Mouse (Mus musculus): ENCODE measurements around the gene Pdzd2.

The Pdzd2 gene

DNA sequence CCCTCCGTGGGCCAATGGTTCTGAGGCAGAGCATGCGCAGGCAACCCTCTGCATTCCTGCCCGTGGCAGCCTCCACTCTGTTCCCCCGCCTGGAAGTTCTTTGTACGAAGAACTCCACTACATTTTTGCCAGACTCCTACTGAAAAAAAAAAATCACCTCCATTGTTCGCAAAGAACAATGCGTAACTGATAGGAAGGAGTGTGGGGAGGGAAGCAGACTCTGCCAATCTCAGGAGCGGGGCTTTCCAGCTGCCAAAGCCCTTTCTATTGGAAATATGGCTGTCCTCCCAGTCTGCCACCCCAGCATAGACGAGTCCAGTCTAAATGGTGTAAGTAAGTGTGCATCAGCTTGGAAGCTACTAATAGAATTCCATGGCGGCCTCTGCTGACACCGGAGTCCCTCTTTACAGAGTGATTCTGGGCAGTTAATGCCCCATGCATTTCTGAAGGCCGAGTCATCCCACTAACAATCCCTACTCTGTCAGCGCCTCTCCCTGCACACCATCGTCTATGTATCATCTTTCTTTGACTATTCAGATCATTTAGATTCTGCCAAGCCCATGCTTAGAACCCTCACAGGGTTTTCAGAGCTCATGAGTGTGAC is 221.3 kb downstream of the Pdzd2 start:
- DNase-seq, result peak; percentile 75

DNA sequence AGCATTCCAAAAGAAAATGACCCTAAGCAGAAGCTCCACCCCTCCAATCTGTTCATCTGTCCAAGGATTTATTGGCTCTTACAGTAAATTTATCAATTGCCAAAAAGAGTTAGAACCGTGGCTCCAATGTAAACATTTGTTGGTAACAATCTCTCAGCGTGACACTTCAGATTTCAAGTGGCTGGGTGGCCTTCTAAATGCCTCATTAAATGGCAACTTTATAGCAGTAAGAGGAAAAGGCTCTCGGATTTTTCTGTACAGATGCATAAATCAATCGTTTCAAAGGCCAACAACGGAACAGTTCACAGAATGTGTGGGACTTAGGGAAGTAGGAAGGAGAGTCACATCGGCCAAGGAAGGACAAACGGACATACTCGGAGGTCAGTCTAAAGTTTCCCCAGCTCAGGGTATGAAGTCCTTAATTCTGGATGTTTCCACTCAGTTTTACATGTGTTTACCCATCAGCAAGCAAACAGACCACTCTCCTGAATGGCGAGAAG is 222.4 kb downstream of the Pdzd2 start:
- DNase-seq, result no peak

DNA sequence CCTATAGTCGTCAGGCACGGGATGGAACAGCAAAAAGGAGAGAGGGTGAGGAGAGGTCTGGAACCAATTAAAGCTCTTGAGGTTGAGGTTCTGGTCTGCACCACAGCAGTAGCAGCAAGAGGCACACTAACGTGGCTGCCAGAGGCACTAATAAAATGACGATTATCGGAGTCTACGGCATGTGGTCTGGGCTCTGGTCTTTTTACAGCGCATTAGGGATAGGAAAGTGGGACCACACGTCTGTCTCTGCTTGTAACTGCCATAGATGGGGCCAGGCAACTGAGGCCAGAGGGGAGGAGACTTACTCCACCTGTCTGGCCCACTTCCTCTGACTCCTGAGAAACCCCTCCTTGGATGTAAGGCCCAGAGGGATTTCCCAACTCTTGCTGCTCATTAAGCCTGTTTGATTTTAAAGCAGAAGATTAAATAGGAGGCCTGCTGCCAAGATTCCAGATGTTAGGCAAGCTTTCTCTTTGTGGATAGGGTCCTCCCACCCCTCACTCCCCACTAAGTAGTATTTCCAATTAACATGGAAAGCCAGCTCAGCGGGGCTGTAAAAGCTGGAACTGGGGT is 224.4 kb downstream of the Pdzd2 start:
- DNase-seq, result peak; percentile 47

DNA sequence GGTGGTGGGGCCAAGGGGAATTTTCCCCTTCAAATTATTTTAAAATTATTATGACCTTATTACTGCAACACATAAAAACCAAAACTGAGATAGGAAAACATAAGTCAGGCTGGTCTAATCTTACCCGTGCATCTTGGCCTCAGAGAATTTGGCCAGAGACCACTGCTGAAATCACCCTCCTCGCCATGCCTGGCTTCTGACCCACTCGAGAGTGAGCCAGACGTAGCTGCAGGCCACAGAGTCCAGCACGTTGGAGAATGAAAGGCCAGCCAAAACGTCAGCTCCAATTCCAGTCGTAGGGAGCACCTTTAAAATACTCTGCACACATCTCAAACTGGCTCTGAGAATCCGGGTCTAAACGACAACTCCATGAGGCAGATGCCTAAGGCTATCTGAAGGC is 226.2 kb downstream of the Pdzd2 start:
- DNase-seq, result no peak

DNA sequence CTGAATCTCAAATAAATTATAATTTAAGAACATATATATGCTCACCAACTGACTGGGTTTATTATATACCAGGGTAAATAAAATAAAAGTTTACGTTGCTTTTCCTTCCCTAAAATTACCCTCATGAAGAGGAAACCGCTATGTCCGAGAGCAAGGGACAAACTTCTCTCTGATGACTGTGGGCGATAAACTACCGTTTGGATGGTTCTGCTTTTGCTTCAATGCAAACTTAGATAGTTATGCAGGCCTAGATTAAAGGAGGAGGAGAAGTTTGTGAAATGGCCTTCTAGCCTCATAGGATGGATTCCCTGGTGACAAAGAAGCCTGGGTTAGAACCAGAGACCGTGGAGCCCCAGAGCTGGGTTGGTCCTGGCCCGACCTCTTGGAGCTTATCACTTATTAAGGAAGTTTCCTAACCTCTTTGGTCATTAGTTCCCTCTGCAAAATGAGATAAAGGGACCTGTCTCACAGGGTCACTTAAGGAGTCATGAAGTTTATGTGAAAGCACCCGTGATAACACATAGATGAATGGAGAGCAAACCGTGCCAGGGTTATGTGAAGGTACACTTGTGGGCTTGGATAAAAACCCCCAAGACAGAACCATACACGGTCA is 230.9 kb downstream of the Pdzd2 start:
- no peak for DNase-seq

GRCm38 (mm10) chr15:12507523-12507922 is 232.2 kb downstream of the Pdzd2 start:
- no peak for DNase-seq

DNA sequence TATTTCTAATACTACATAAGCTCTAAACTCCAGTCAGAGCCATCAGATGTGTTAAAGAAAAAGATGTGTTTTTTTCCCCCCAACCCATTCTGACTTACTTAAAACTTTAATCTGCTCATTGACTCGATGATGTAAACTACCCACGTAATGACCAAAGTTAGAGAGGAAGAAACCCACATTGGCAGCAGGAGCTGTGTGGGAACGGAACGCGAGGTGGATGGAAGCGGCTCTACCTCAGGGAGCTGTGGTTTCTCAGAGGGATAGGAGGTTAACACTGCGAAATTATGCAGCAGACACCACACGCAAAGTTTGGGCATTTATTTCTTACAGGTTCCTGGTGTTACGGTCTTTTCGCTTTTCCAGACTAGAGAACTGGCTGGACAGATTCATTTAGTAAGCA is 233.2 kb downstream of the Pdzd2 start:
- DNase-seq, result peak; percentile 40

DNA sequence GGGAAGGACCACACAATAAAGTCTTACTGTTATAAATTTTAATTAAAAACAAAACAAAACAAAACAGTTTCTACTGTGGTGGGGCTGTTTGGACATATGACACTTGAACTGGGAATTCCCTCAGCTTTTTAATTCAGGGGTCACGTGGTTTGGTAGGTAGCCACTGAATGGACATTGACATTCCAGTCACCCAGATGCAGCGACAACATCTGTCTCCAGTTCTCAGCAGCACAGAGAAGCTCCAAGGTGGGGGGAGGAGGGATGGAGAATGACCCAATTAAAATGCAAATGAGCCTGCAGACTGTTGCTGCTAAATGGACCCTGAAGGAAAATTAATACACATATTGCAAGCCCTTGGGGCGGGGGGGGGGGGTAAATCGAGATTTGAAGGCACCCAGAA is 233.6 kb downstream of the Pdzd2 start:
- DNase-seq, result peak; percentile 88

DNA sequence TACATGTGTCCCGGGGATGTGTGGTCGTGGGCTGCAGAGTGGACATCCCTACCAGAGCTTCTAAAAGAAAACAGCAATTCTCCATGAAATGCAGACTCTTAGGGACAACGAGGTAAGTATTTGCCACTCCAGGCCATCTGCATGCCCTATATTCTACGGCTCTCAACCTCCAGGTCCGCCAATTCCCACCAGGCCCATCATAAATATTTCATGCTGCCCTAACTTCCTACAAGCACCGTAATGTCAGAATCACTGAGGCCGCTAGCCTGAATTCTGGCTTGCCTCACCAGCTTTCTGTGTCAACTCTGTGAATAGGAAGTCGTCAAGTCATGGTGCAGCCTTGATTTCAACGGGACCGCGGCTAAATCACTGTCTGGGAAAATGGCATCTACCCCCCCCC is 234.2 kb downstream of the Pdzd2 start:
- peak; percentile 70 for DNase-seq

DNA sequence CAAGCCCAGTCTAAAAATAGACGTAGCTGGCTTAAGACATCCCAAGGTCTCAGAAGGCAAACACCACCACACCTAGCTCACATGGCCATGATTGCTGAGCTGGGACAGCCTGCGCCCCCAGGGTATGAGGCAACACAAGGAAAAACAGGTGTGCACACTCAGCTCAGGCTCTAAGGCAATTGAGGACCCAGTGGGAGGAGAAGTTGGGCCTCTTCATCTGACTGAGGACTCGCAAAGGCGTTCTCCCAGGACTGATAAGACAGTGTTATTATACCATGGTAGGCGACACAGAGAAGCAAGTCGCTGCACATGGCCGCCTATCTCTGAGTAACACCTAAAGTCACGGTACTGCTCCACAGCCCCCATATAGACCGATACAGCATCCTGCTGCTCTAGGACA is 235.8 kb downstream of the Pdzd2 start:
- no peak for DNase-seq

GRCm38 (mm10) chr15:12501924-12502548 is 237.7 kb downstream of the Pdzd2 start:
- DNase-seq, result peak; percentile 93

- no peak for DNase-seq
Measured at GRCm38 (mm10) chr15:12500674-12501073, 239.1 kb downstream of the Pdzd2 start.

DNA sequence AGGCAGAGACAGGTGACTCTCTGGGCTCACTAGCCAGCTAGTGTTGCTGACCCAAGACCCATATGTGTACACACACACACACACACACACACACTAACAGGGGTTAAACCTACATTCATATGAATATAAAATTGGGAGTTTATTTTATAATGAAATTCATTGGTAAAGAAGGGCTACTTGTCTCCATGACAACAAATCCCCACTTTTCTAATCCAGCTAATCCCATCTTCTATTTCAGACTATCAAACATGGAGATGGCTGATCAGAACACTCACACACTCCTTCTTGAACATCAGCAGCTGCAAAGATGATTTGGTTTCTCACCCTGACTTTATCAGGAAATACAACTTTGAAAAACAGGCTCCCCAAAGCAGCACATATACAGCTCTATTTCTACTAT is 245.6 kb downstream of the Pdzd2 start:
- no peak for DNase-seq

- no peak for DNase-seq
Measured at GRCm38 (mm10) chr15:12493258-12493657, 246.5 kb downstream of the Pdzd2 start.

DNA sequence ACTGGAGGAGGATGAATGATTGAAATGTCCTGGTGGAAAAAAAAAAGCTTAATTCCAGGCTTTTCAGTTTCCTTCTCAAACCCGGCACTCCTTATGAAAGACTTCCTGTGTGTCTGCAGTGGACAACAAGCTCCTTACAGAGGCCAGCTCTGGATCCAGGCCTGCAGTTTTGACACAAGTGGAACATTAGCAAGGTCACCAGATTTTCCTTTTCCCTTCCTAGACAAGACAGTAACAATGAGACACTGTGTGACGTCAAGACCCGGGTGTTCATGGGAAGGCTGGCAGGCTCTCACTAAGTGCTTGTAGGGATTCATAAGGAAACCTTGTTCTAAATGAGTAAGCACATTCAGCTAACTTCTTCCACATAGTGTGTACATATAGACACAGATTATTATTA is 248.8 kb downstream of the Pdzd2 start:
- peak; percentile 72 for DNase-seq

GRCm38 (mm10) chr15:12490527-12490926 is 249.2 kb downstream of the Pdzd2 start:
- peak; percentile 51 for DNase-seq

GRCm38 (mm10) chr15:12488316-12488715 is 251.4 kb downstream of the Pdzd2 start:
- DNase-seq, result no peak

DNA sequence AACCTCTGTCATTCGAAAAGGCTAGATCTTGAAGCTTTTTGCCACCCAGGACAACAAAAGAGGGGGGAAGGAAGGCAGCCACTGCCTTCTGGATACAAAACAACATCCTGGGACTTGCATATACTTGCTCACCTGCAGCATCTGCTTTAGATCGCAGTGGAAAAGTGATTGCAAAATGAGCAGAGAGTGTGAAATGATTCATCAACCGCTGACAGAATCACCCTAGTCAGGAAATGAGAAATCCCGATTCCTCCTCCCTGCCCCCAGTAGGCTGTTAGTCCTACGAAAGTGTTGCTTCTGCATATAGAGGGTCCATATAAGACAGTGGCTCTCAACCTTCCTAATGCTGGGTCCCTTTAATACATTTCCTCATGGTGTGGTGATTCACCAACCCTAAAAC is 258.5 kb downstream of the Pdzd2 start:
- DNase-seq, result no peak

- DNase-seq, result peak; percentile 82
Measured at GRCm38 (mm10) chr15:12480369-12480768, 259.4 kb downstream of the Pdzd2 start.

DNA sequence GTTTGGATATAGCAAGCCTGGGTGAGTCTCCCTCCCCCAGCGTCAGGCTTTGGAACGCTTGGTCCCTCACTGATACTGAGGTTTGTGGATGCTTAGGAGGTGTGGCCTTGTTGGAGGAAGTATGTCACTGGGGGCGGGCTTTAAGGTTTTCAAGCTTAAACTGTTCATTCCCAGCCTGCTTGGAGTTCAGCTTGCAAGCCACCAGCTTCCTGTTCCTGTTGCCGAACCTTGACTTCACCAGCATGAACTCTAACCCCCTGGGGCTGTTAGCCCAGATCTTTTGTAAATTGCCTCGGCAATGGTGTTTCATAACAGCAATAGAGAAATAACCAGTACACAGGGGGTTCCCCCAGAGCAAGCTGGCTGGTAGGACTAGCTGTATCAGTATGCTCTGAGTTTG is 260.4 kb downstream of the Pdzd2 start:
- DNase-seq, result peak; percentile 60

DNA sequence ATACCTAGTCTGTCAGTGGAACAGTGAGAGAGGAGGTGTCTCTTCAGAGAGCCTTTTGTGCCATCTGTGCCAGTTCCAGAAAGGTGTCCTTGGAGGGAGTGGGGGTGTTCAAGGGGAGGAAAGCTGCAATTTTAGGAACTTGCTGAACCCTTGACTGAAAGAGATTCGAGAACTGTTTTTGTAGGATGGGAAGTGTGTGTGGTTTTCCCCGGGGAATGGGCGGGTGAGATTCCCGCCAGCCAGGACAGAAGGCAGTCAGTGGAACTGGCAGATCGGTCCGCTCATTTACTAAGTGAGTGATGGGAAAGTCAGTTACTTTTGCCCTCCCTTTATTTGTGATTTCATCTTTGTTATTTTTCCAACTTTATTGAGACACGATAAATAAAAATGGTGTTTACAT is 266.1 kb downstream of the Pdzd2 start:
- DNase-seq, result no peak

GRCm38 (mm10) chr15:12472646-12473045 is 267.1 kb downstream of the Pdzd2 start:
- no peak for DNase-seq

DNA sequence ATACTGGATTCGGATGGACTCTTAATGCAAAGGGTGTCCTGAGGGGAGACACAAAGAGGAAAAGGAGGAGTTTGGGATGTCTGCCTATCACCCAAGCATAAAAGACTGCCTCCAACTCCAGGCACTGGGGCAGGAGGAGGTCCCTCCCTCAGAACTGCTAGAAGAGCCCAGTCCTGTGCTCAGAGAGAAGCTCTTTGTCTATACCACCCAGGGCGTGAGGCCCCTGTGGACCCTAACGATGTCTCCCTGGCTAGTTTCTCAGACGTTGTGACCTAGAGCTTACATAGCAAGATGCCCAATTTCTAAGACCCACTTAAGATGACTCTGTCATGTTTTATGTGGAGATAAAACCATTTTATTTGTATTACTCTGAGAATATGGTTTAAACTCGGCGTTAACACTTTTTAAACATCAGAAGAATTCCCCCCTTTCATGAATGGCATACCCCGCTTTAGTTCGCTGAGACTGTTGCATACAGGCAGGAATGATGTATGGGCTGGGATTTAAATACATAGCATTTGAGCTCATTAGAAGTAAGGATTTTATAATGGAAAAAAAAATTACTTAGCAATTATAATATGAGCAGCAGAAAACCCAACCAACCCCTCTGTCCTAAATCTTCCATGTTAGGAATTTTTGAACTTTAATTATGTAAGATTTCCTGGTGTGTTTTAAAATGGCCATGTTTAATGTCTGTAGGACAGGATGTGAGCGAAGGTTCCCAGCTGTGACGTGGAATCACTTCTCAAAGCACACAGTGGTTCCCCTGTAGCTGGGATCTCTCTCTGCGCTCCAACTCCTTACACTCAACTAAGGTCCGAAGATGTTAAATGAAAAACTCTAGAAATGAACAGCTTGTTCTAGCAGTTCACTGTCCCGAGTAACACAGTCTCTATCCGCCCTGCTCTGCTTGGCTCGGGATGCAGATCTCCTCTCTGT is 268.6 kb downstream of the Pdzd2 start:
- DNase-seq, result peak; percentile 63
